Mouse (Mus musculus) embryonic facial prominence, embryonic 13.5 days (tissue): ENCODE measurements around the gene Snrnp25. TPM values are rescaled to one million over a fixed set of nuclear protein-coding genes. Genes with fewer than 3 reads are reported as not detected.

Experiments used
- ATAC-seq: fragments of 200-750 bp; cut with Nextera tagmentation; 2 replicates; pipeline ENCODE4 v1.8.0; 2017; ENCODE audit warnings: low read depth; ENCODE audit not compliant: insufficient number of reproducible peaks, insufficient read depth, low FRiP score, low TSS enrichment
- H3K27ac ChIP-seq: fragments of 300-500 bp; sonication (generic); 2 replicates; pipeline ENCODE4 v1.5.1; 2015; ENCODE audit warnings: moderate library complexity, mild to moderate bottlenecking, inconsistent platforms
- H3K27me3 ChIP-seq: fragments of 300-500 bp; sonication (generic); 2 replicates; pipeline ENCODE4 v1.6.1; 2015; ENCODE audit warnings: mild to moderate bottlenecking, inconsistent platforms
- H3K36me3 ChIP-seq: fragments of 300-500 bp; sonication (generic); 2 replicates; pipeline ENCODE4 v1.6.1; 2015; ENCODE audit warnings: mild to moderate bottlenecking, inconsistent platforms
- H3K4me1 ChIP-seq: fragments of 300-500 bp; sonication (generic); 2 replicates; pipeline ENCODE4 v1.6.1; 2015; ENCODE audit warnings: inconsistent platforms
- H3K4me2 ChIP-seq: fragments of 300-500 bp; sonication (generic); 2 replicates; pipeline ENCODE4 v1.6.1; 2015; ENCODE audit warnings: moderate library complexity, mild to moderate bottlenecking, inconsistent platforms
- H3K4me3 ChIP-seq: fragments of 300-500 bp; sonication (generic); 2 replicates; pipeline ENCODE4 v1.5.1; 2015; ENCODE audit warnings: mild to moderate bottlenecking, inconsistent platforms
- H3K9ac ChIP-seq: fragments of 300-500 bp; sonication (generic); 2 replicates; pipeline ENCODE4 v1.6.1; 2015; ENCODE audit warnings: mild to moderate bottlenecking, inconsistent platforms
- H3K9me3 ChIP-seq: fragments of 300-500 bp; sonication (generic); 2 replicates; pipeline ENCODE4 v1.6.1; 2016; ENCODE audit warnings: inconsistent platforms
- WGBS: fragments of 180-500 bp; shearing (Covaris S2); methylation state at CpG from one replicate; pipeline ENCODE4 v1.1.7; 2015; ENCODE audit warnings: mixed read lengths; 5-methylcytosine and 5-hydroxymethylcytosine counted together
- polyA plus RNA-seq: library from polyadenylated mRNA; unstranded; fragments of >200 nt; fragmentation: Nextera tagmentation; extraction: Ambion mirVana; gene quantifications from 2 replicates; pipeline ENCODE4 v1.2.1, GENCODE M21; 2015

Gene Snrnp25
- polyA plus RNA-seq, 1 experiment from 2014 or later, result 64.4 TPM

DNA sequence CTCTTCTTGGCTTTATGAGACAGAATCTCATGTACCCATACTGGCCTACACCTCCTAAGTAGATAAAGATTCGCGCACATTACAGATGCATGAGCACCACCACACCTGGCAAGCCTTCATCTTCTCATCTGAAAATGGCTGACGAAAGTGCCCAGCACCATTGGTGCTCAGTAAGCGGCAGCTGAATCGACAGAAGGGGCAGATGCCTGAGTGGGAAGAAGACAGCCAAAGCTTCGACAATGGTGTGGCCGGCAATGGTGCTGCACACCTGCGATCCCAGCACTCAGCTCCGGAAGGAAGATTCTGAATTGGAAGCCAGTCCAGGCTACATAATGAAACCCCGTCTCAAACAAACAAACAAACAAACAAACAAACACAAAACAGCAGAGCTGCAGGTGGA is 14.1 kb downstream of the Snrnp25 start:
- ATAC-seq, result no peak

GRCm38 (mm10) chr11:32220607-32221224 is 15.5 kb downstream of the Snrnp25 start:
- ATAC-seq, result peak; percentile 38; the same call in 1 of the 2 replicates
- Histone ChIP-seq H3K4me2 (peak overlapping the region; percentile 81), H3K9me3 (no peaks in the 10 kb centered on the region), H3K9ac (peak overlapping the region; percentile 95), H3K36me3 (peaks cover 8% of the 10 kb centered on the region), H3K27me3 (peaks cover 11% of the 10 kb centered on the region), H3K27ac (peak overlapping the region; percentile 88), H3K4me3 (peak overlapping the region; percentile 76), H3K4me1 (peaks cover 73% of the 10 kb centered on the region)
- WGBS, result 29% methylated on average over 10 of the region's 10 CpGs

More for the DNA sequence above, 14.1 kb downstream of the Snrnp25 start:
- H3K9me3 ChIP-seq, result no peaks in the 10 kb centered on the region
- H3K27ac ChIP-seq, result no peak overlapping the region
- H3K27me3 ChIP-seq, result peaks cover 11% of the 10 kb centered on the region
- peaks cover 22% of the 10 kb centered on the region for H3K36me3 ChIP-seq
- H3K4me2 ChIP-seq, result 0 out of 2 replicates have a peak overlapping the region, but pooled peaks have one; percentile 81
- no peak overlapping the region for H3K9ac ChIP-seq
- 90% methylated on average over 10 of the region's 10 CpGs for WGBS
- no peak overlapping the region for H3K4me3 ChIP-seq
- peaks cover 58% of the 10 kb centered on the region for H3K4me1 ChIP-seq

GRCm38 (mm10) chr11:32221225-32221950 is 16.2 kb downstream of the Snrnp25 start:
- WGBS, result under 1% methylated on average over 45 of the region's 46 CpGs
- Histone ChIP-seq H3K9me3 (no peaks in the 10 kb centered on the region), H3K4me3 (peak overlapping the region; percentile 76)

DNA sequence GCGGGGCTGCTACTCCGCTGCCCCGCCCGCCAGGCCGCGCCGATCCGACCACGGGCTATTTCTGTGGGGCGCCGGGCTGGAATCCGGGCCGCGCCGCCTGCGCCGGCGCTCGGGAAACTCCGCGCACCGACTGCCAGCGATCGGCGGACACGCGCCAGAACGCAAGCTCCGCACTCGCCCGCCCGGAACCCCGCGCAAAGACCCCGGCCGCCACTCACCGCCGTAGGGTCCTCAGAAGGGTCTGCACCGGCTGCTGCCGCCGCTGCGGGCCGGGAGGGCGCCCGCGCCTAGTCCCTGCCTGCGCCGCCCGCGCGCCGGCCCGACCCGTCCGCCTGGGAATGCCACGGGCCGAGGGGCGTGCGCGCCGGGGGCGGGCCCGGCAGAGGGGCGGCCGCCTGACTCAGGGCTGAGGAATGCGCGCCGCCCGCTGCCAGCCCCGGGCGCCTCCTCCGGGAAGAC is 16.8 kb downstream of the Snrnp25 start, which contains the start of gene Rhbdf1:
Gene Rhbdf1, minus strand, starts transcription at position 350 of the 459 bp plus-strand sequence.
- H3K4me1 ChIP-seq, result peaks cover 81% of the 10 kb centered on the region
- peak within 1 kb of the TSS; percentile 81 for H3K4me2 ChIP-seq
- WGBS, result under 1% methylated on average over 49 of the region's 72 CpGs
- peak within 1 kb of the TSS; percentile 88 for H3K27ac ChIP-seq
- peaks cover 11% of the 10 kb centered on the region for H3K27me3 ChIP-seq
- peak; percentile 11; the same call in 1 of the 2 replicates for ATAC-seq
- H3K9me3 ChIP-seq, result no peaks in the 10 kb centered on the region
- no peaks in the 10 kb centered on the region for H3K36me3 ChIP-seq
- H3K4me3 ChIP-seq, result peak within 1 kb of the TSS; percentile 76
- H3K9ac ChIP-seq, result peak within 1 kb of the TSS; percentile 95

More at GRCm38 (mm10) chr11:32221225-32221950, 16.2 kb downstream of the Snrnp25 start:
- H3K27ac ChIP-seq, result peak overlapping the region; percentile 88
- H3K9ac ChIP-seq, result peak overlapping the region; percentile 95
- 0 out of 2 replicates have a peak, but pooled peaks cover under 1% of the 10 kb centered on the region for H3K36me3 ChIP-seq
- peak overlapping the region; percentile 81 for H3K4me2 ChIP-seq
- ATAC-seq, result peak; percentile 57
- peaks cover 77% of the 10 kb centered on the region for H3K4me1 ChIP-seq
- peaks cover 11% of the 10 kb centered on the region for H3K27me3 ChIP-seq

- H3K4me1 ChIP-seq, result peaks cover 84% of the 10 kb centered on the region
- peak overlapping the region; percentile 88 for H3K27ac ChIP-seq
Observed at GRCm38 (mm10) chr11:32222570-32223194, 17.5 kb downstream of the Snrnp25 start.

GRCm38 (mm10) chr11:32223297-32223967 is 18.2 kb downstream of the Snrnp25 start:
- Histone ChIP-seq H3K4me3 (no peak overlapping the region), H3K36me3 (peaks cover 7% of the 10 kb centered on the region; the same call in 1 of the 2 replicates), H3K4me1 (peaks cover 77% of the 10 kb centered on the region), H3K4me2 (no peak overlapping the region; the same call in 1 of the 2 replicates), H3K27me3 (peaks cover 11% of the 10 kb centered on the region), H3K9me3 (no peaks in the 10 kb centered on the region), H3K9ac (no peak overlapping the region), H3K27ac (no peak overlapping the region)
- no peak for ATAC-seq
- WGBS, result 74% methylated on average over 4 of the region's 4 CpGs

More at GRCm38 (mm10) chr11:32222570-32223194, 17.5 kb downstream of the Snrnp25 start:
- Histone ChIP-seq H3K9ac (peak overlapping the region; percentile 95), H3K9me3 (no peaks in the 10 kb centered on the region), H3K4me3 (peak overlapping the region; percentile 76), H3K4me2 (peak overlapping the region; percentile 81), H3K27me3 (peaks cover 11% of the 10 kb centered on the region), H3K36me3 (no peaks in the 10 kb centered on the region)
- ATAC-seq, result no peak
- 5% methylated on average over 21 of the region's 21 CpGs for WGBS

GRCm38 (mm10) chr11:32224468-32225139 is 19.4 kb downstream of the Snrnp25 start:
- Histone ChIP-seq H3K4me3 (no peak overlapping the region), H3K27me3 (peaks cover 11% of the 10 kb centered on the region), H3K36me3 (peaks cover 18% of the 10 kb centered on the region), H3K9ac (peak overlapping the region; percentile 46; the same call in 1 of the 2 replicates), H3K4me2 (peak overlapping the region; percentile 33), H3K4me1 (peaks cover 65% of the 10 kb centered on the region), H3K27ac (peak overlapping the region; percentile 92), H3K9me3 (no peaks in the 10 kb centered on the region)
- 6% methylated on average over 4 of the region's 4 CpGs for WGBS
- ATAC-seq, result no peak

GRCm38 (mm10) chr11:32225222-32226104 is 20.2 kb downstream of the Snrnp25 start:
- Histone ChIP-seq H3K4me1 (peaks cover 57% of the 10 kb centered on the region), H3K27me3 (peaks cover 11% of the 10 kb centered on the region), H3K9me3 (no peaks in the 10 kb centered on the region), H3K4me3 (no peak overlapping the region; the same call in 1 of the 2 replicates), H3K36me3 (peaks cover 27% of the 10 kb centered on the region), H3K9ac (peak overlapping the region; percentile 46; the same call in 1 of the 2 replicates), H3K4me2 (peak overlapping the region; percentile 81), H3K27ac (peak overlapping the region; percentile 92)
- no peak for ATAC-seq
- 49% methylated on average over 7 of the region's 7 CpGs for WGBS

DNA sequence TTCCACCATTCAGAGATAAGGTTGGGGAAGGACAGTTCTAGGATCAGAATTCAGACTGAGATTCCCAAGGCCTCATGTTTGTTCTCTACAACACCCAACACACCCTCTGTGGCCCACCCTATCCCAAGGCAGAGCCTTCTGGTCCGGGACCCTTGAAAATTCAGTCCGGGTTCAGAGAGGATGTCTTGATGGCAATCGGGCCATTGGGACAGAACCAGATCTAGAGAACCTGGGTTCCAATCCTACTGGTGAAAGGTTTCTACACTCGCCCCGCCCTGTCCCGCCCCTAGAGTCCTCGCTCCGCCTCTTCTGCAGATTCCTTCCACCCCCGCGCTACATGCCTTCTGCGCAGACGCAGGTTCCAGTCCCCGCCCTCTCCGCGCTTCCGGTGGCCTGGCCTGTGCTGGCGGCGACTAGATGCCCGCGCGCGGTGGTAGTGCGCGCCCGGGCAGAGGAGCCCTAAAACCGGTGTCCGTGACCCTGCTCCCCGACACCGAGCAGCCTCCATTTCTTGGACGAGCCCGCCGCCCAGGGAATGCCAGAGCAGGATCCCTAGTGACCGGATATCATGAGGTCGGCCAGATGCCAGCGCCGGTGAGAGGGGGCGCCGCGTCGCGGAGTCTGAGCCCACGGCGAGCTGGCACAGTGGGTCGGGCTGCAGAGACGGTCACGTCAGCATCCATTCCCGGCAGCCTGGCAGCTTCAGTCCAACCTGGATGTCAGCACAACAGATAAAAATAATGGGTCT is 21.1 kb downstream of the Snrnp25 start, which contains the start of gene Mpg:
Gene Mpg, plus strand, starts transcription at position 382 of the 748 bp plus-strand sequence.
- peak within 1 kb of the TSS; percentile 92 for H3K27ac ChIP-seq
- no peaks in the 10 kb centered on the region for H3K9me3 ChIP-seq
- ATAC-seq, result peak; percentile 63
- peak within 1 kb of the TSS; percentile 82 for H3K9ac ChIP-seq
- WGBS, result 3% methylated on average over 47 of the region's 47 CpGs
- peaks cover 11% of the 10 kb centered on the region for H3K27me3 ChIP-seq
- peaks cover 35% of the 10 kb centered on the region for H3K36me3 ChIP-seq
- peaks cover 49% of the 10 kb centered on the region for H3K4me1 ChIP-seq
- peak within 1 kb of the TSS; percentile 81 for H3K4me2 ChIP-seq
- peak within 1 kb of the TSS; percentile 61 for H3K4me3 ChIP-seq
